Mouse (Mus musculus) bone marrow, adult 2 months (tissue): ENCODE results near the gene Gm1043.

ENCODE experiments used
- CTCF ChIP-seq: fragments of 200-500 bp; IDR thresholded peaks from 2 replicates; pipeline ENCODE4 v1.5.1; 2011; ENCODE audit warnings: low read length, control low read depth; ENCODE audit not compliant: control insufficient read depth, insufficient read depth
- POLR2A ChIP-seq: fragments of 200-500 bp; IDR thresholded peaks from 2 replicates; pipeline ENCODE4 v1.6.1; 2011; ENCODE audit warnings: low read depth, mild to moderate bottlenecking, control low read depth, low read length, borderline replicate concordance; ENCODE audit not compliant: control insufficient read depth

- TF ChIP-seq CTCF: peak; percentile 47; the same call in 1 of the 2 replicates
- TF ChIP-seq POLR2A: no peak
Measured at GRCm38 (mm10) chr5:37180624-37181023, 95.5 kb downstream of the Gm1043 start.
